Comparison of ENCODE assay signal across 10 mouse cellular contexts in the genomic region with DNA sequence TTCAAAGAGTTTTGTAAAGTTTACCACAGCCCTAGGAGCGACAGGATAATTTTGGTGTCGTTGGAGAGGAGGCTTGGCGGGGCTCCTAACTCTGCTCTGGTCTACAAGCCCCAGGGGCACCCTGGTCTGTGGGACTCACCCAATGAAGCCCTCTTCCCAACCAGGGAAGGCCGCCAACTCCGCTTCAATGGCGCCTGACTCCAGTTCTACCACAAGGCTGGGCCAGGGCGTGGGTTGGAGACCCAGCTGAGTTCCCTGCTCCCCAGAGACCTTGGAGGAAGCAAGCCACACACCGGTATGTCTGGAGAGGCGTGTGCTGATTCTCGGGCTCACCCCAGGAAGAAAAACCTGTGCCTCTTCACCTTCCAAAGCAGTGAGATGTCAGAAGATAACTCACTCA.
DNase-seq lines count a peak whose midpoint lies in the region; ATAC-seq lines count a peak whose summit lies in the region.
"Had no signal": no experiment of that assay in that cellular context is flagged by ENCODE, and none has a peak within 500 bp of the region (broad histone marks: within the 10 kb centered on the region; RNA-seq: fewer than 3 reads in every experiment).

No protein-coding gene starts in this region.

- H3K36me3 ChIP-seq in forebrain, embryonic 10.5 days (replicated peaks), result no peaks in the 10 kb centered on the region
- no peaks in the 10 kb centered on the region for H3K36me3 ChIP-seq in forebrain, embryonic 11.5 days (ENCODE audit: control insufficient read depth, insufficient read depth, low read length)
- H3K36me3 ChIP-seq: neural tube, embryonic 15.5 days had no signal

- no peak overlapping the region for H3K4me2 ChIP-seq in forebrain, embryonic 11.5 days (ENCODE audit: low read depth, low read length, severe bottlenecking)
- H3K4me2 ChIP-seq: neural tube, embryonic 15.5 days had no signal

- H3K27ac ChIP-seq in forebrain, embryonic 10.5 days, result peak overlapping the region; percentile 65
- H3K27ac ChIP-seq in forebrain, embryonic 11.5 days (ENCODE audit: low read depth, low read length), result no peak overlapping the region
- H3K27ac ChIP-seq: neural tube, embryonic 15.5 days had no signal

- H3K4me3 ChIP-seq in forebrain, embryonic 10.5 days, result no peak overlapping the region
- H3K4me3 ChIP-seq in forebrain, embryonic 11.5 days (ENCODE audit: low read depth, low read length), result no peak overlapping the region
- H3K4me3 ChIP-seq: neural tube, embryonic 15.5 days had no signal

- no peak for DNase-seq in forebrain, embryonic 10.5 days (ENCODE audit: extremely low spot score, low spot score)
- DNase-seq in forebrain, embryonic 11.5 days (ENCODE audit: low spot score), result no peak
- DNase-seq in 3T3-L1 (ENCODE audit: low read depth, low spot score), result peak; percentile 71
- DNase-seq in gastrocnemius, postnatal 25 days, result peak; percentile 44
- peak; percentile 24 to 56 for DNase-seq in kidney, postnatal 25 days
- DNase-seq in B cell, adult 2 months, result no peak
- no peak for DNase-seq in embryo, embryonic 9.5 days (ENCODE audit: extremely low spot score)
- DNase-seq in urinary bladder, adult 2 months (ENCODE audit: low spot score), result no peak
- DNase-seq: cerebellum, adult 9-11 months had no signal

- H3K9me3 ChIP-seq in forebrain, embryonic 10.5 days, result peaks cover 10% of the 10 kb centered on the region; the same call in 1 of the 2 replicates
- H3K9me3 ChIP-seq in forebrain, embryonic 11.5 days (ENCODE audit: control insufficient read depth, low read length), result no peaks in the 10 kb centered on the region; the same call in 1 of the 2 replicates
- H3K9me3 ChIP-seq: neural tube, embryonic 15.5 days had no signal

- H3K27me3 ChIP-seq in forebrain, embryonic 10.5 days (ENCODE audit: poor library complexity, severe bottlenecking), result no peaks in the 10 kb centered on the region
- H3K27me3 ChIP-seq in forebrain, embryonic 11.5 days (ENCODE audit: control insufficient read depth, insufficient read depth, low read length), result no peaks in the 10 kb centered on the region
- H3K27me3 ChIP-seq: neural tube, embryonic 15.5 days had no signal

- no peak for ATAC-seq in forebrain, embryonic 11.5 days (replicated peaks; ENCODE audit: low FRiP score)

- H3K4me1 ChIP-seq in forebrain, embryonic 10.5 days, result peaks cover 36% of the 10 kb centered on the region
- H3K4me1 ChIP-seq in forebrain, embryonic 11.5 days (replicated peaks; ENCODE audit: control insufficient read depth, insufficient read depth, low read length), result 0 out of 2 replicates have a peak, but pooled peaks cover 4% of the 10 kb centered on the region

- WGBS in forebrain, embryonic 10.5 days, result 81% methylated on average over 10 of the region's 10 CpGs
- WGBS in forebrain, embryonic 11.5 days, result 76% methylated on average over 10 of the region's 10 CpGs

- H3K9ac ChIP-seq in forebrain, embryonic 11.5 days (ENCODE audit: low read length), result no peak overlapping the region
- H3K9ac ChIP-seq: neural tube, embryonic 15.5 days had no signal

Comparison
In these comparisons a context has a peak if more than half of its experiments do, and no peak if none do; other contexts are left out.
1. DNase-seq: peak in 3T3-L1 (single experiment), gastrocnemius, postnatal 25 days (single experiment) and kidney, postnatal 25 days (2 of 2); none in forebrain, embryonic 10.5 days (single experiment), forebrain, embryonic 11.5 days (single experiment), B cell, adult 2 months (0 of 2), embryo, embryonic 9.5 days (single experiment) and urinary bladder, adult 2 months (single experiment).